Comparison of ENCODE assay signal across 7 mouse cellular contexts in the genomic region with DNA sequence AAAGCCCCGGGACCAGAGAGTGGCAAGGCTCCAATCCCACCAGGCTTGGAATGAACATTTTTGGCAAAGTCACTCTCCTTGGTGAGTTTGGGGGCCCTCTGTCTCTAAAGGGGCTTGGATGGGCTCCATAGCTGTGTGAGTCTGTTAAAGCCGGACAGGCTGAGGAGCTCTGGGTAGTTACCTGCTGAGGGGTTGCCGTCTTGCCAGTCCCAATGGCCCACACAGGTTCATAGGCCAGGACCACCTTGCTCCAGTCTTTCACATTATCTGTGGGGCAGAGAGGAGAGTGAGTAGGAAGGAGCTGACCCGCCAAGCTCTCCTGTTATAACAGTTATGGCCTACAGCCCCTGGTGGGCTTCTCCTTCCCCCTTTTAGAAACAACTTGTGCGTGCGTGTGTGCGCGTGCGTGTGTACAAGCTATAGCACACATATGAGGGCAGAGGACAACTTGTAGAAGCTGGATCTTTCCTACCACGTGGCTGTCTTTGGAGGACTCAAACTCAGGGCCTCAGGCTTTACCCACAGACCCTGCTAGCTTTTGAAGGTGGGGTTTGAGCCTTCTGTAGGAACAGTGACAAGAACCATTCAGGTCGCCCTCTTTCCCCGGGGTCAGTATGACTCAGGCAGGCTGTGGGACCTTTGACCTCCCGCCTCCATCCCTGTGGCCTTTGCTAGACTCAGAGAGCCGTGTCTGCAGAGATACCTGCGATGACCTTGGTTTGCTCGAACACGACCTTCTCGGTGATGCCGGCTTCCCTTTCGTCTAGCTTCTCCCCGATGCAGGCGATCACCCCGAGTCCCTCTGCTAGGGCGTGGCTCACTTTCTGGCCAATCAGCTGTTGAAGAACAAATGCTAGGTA. TPM values are rescaled to one million over a fixed set of nuclear protein-coding genes. Genes with fewer than 3 reads are reported as not detected.
DNase-seq lines count a peak whose midpoint lies in the region; ATAC-seq and TF ChIP-seq lines count a peak whose summit lies in the region.

No protein-coding gene starts in this region.

- TF ChIP-seq EP300 in lung, postnatal 0 days (IDR thresholded peaks at IDR 0.05) = no peak

- H3K27me3 ChIP-seq in lung, postnatal 0 days (replicated peaks; ENCODE audit: insufficient read depth, low read length) = no peaks in the 10 kb centered on the region
- H3K27me3 ChIP-seq in forebrain, embryonic 12.5 days = no peaks in the 10 kb centered on the region
- no peaks in the 10 kb centered on the region for H3K27me3 ChIP-seq in neural tube, embryonic 15.5 days (replicated peaks)

- no peak for TF ChIP-seq CTCF in lung, postnatal 0 days (IDR thresholded peaks at IDR 0.05)
- no peak for TF ChIP-seq CTCF in lung, adult 2 months (IDR thresholded peaks at IDR 0.05; ENCODE audit: insufficient read depth, low read length)

- H3K4me1 ChIP-seq in lung, postnatal 0 days (ENCODE audit: insufficient read depth, low read depth, low read length) = peaks cover 10% of the 10 kb centered on the region; the same call in 1 of the 2 replicates
- H3K4me1 ChIP-seq in lung, adult 2 months (ENCODE audit: control insufficient read depth, insufficient read depth, low read length) = peaks cover 16% of the 10 kb centered on the region
- H3K4me1 ChIP-seq in forebrain, embryonic 12.5 days = peaks cover 60% of the 10 kb centered on the region
- peaks cover 57% of the 10 kb centered on the region for H3K4me1 ChIP-seq in neural tube, embryonic 15.5 days

- no peaks in the 10 kb centered on the region for H3K9me3 ChIP-seq in lung, postnatal 0 days (ENCODE audit: low read length)
- no peaks in the 10 kb centered on the region for H3K9me3 ChIP-seq in forebrain, embryonic 12.5 days
- no peaks in the 10 kb centered on the region for H3K9me3 ChIP-seq in neural tube, embryonic 15.5 days (replicated peaks)

- 72% methylated on average over 24 of the region's 24 CpGs for WGBS in lung, postnatal 0 days
- 79% methylated on average over 24 of the region's 24 CpGs for WGBS in lung, adult 2 months
- WGBS in forebrain, embryonic 12.5 days = 85% methylated on average over 24 of the region's 24 CpGs
- 88% methylated on average over 24 of the region's 24 CpGs for WGBS in neural tube, embryonic 15.5 days

- H3K4me3 ChIP-seq in lung, postnatal 0 days (ENCODE audit: low read depth, low read length) = no peak overlapping the region
- no peak overlapping the region for H3K4me3 ChIP-seq in lung, adult 2 months (replicated peaks; ENCODE audit: extremely low read depth, low read depth, low read length)
- peak overlapping the region; percentile 73 for H3K4me3 ChIP-seq in forebrain, embryonic 12.5 days (replicated peaks)
- peak overlapping the region; percentile 61 for H3K4me3 ChIP-seq in neural tube, embryonic 15.5 days (replicated peaks)

- DNase-seq in lung, postnatal 0 days (ENCODE audit: low spot score) = no peak
- DNase-seq in lung, adult 2 months = no peak
- DNase-seq in kidney, postnatal 25 days = peak; percentile 42 to 62
- DNase-seq in frontal cortex, postnatal 25 days (ENCODE audit: low spot score in 2 of 2) = no peak
- DNase-seq in frontal cortex, postnatal 10 days (ENCODE audit: low spot score in 2 of 2) = no peak

- peak overlapping the region; percentile 84; the same call in 1 of the 2 replicates for H3K4me2 ChIP-seq in lung, postnatal 0 days (replicated peaks; ENCODE audit: low read depth, low read length)
- peak overlapping the region; percentile 88 for H3K4me2 ChIP-seq in forebrain, embryonic 12.5 days
- H3K4me2 ChIP-seq in neural tube, embryonic 15.5 days = peak overlapping the region; percentile 79

- no peak for TF ChIP-seq POLR2A in lung, adult 2 months (IDR thresholded peaks at IDR 0.05; ENCODE audit: borderline replicate concordance, extremely low read depth, low read depth, low read length)

- no peak overlapping the region for H3K9ac ChIP-seq in lung, postnatal 0 days (replicated peaks; ENCODE audit: low read depth)
- peak overlapping the region; percentile 83 for H3K9ac ChIP-seq in forebrain, embryonic 12.5 days
- H3K9ac ChIP-seq in neural tube, embryonic 15.5 days (replicated peaks) = no peak overlapping the region; the same call in 1 of the 2 replicates

- no peak overlapping the region for H3K27ac ChIP-seq in lung, postnatal 0 days (ENCODE audit: low read length)
- H3K27ac ChIP-seq in forebrain, embryonic 12.5 days = 0 out of 2 replicates have a peak overlapping the region, but pooled peaks have one; percentile 88
- no peak overlapping the region for H3K27ac ChIP-seq in neural tube, embryonic 15.5 days (replicated peaks)

- H3K36me3 ChIP-seq in lung, postnatal 0 days (ENCODE audit: insufficient read depth, low read length) = no peaks in the 10 kb centered on the region
- H3K36me3 ChIP-seq in forebrain, embryonic 12.5 days (replicated peaks) = peaks cover 44% of the 10 kb centered on the region
- H3K36me3 ChIP-seq in neural tube, embryonic 15.5 days = peaks cover 28% of the 10 kb centered on the region

- ATAC-seq in lung, postnatal 0 days = no peak
- ATAC-seq in forebrain, embryonic 12.5 days (ENCODE audit: low FRiP score) = no peak
- ATAC-seq in neural tube, embryonic 15.5 days (ENCODE audit: low FRiP score) = no peak

RNA-seq across cellular contexts. Expression of a gene that starts 2.2 kb away (rescaled TPM):
- 186 and 187 TPM in 2 replicates for polyA plus RNA-seq in lung, postnatal 0 days (2015; fragmentation: Nextera tagmentation; extraction: Ambion mirVana)
- 117 and 218 TPM in 2 replicates for polyA plus RNA-seq in lung, adult 2 months (2012; rRNA removed)
- polyA plus RNA-seq in forebrain, embryonic 12.5 days (2016; fragmentation: Nextera tagmentation; extraction: Ambion mirVana) = 559 and 592 TPM in 2 replicates
- 481 and 545 TPM in 2 replicates for polyA plus RNA-seq in neural tube, embryonic 15.5 days (2015; fragmentation: Nextera tagmentation; extraction: Ambion mirVana)

RNA-seq across cellular contexts. Expression of a gene that starts 3.5 kb away (rescaled TPM):
- polyA plus RNA-seq in lung, postnatal 0 days (2015; fragmentation: Nextera tagmentation; extraction: Ambion mirVana) = 27.6 and 33.7 TPM in 2 replicates
- 20.2 and 22.4 TPM in 2 replicates for polyA plus RNA-seq in lung, adult 2 months (2012; rRNA removed)
- polyA plus RNA-seq in forebrain, embryonic 12.5 days (2016; fragmentation: Nextera tagmentation; extraction: Ambion mirVana) = 4.5 and 7.7 TPM in 2 replicates
- polyA plus RNA-seq in neural tube, embryonic 15.5 days (2015; fragmentation: Nextera tagmentation; extraction: Ambion mirVana) = 7.9 and 9.2 TPM in 2 replicates

RNA-seq across cellular contexts. Expression of a gene that starts 17.4 kb away (rescaled TPM):
- 53.6 and 54.3 TPM in 2 replicates for polyA plus RNA-seq in lung, postnatal 0 days (2015; fragmentation: Nextera tagmentation; extraction: Ambion mirVana)
- 58.1 and 73.2 TPM in 2 replicates for polyA plus RNA-seq in lung, adult 2 months (2012; rRNA removed)
- 199 and 221 TPM in 2 replicates for polyA plus RNA-seq in forebrain, embryonic 12.5 days (2016; fragmentation: Nextera tagmentation; extraction: Ambion mirVana)
- polyA plus RNA-seq in neural tube, embryonic 15.5 days (2015; fragmentation: Nextera tagmentation; extraction: Ambion mirVana) = 190 and 199 TPM in 2 replicates

RNA-seq across cellular contexts. Expression of a gene that starts 17.4 kb away (rescaled TPM):
- 8.2 and 11.8 TPM in 2 replicates for polyA plus RNA-seq in lung, postnatal 0 days (2015; fragmentation: Nextera tagmentation; extraction: Ambion mirVana)
- 3.5 and 6.7 TPM in 2 replicates for polyA plus RNA-seq in lung, adult 2 months (2012; rRNA removed)
- polyA plus RNA-seq in forebrain, embryonic 12.5 days (2016; fragmentation: Nextera tagmentation; extraction: Ambion mirVana) = 233 and 244 TPM in 2 replicates
- 23.7 and 52.8 TPM in 2 replicates for polyA plus RNA-seq in neural tube, embryonic 15.5 days (2015; fragmentation: Nextera tagmentation; extraction: Ambion mirVana)

RNA-seq across cellular contexts. Expression of a gene that starts 28.1 kb away (rescaled TPM):
- 0.24 and 0.26 TPM in 2 replicates for polyA plus RNA-seq in lung, postnatal 0 days (2015; fragmentation: Nextera tagmentation; extraction: Ambion mirVana)
- 0.31 and 0.36 TPM in 2 replicates for polyA plus RNA-seq in lung, adult 2 months (2012; rRNA removed)
- 0.67 and 1.1 TPM in 2 replicates for polyA plus RNA-seq in forebrain, embryonic 12.5 days (2016; fragmentation: Nextera tagmentation; extraction: Ambion mirVana)
- 0.69 and 0.70 TPM in 2 replicates for polyA plus RNA-seq in neural tube, embryonic 15.5 days (2015; fragmentation: Nextera tagmentation; extraction: Ambion mirVana)

Comparison
In these comparisons a context has a peak if more than half of its experiments do, and no peak if none do; other contexts are left out.
1. DNase-seq: peak in kidney, postnatal 25 days (2 of 2); none in lung, postnatal 0 days (single experiment), lung, adult 2 months (single experiment), frontal cortex, postnatal 25 days (0 of 2) and frontal cortex, postnatal 10 days (0 of 2).
2. H3K4me3 ChIP-seq: peak in forebrain, embryonic 12.5 days (single experiment) and neural tube, embryonic 15.5 days (single experiment); none in lung, postnatal 0 days (single experiment) and lung, adult 2 months (single experiment).
3. Peak in every context shown above with its lines, with median percentiles within 50 percentile points of each other: H3K4me2 ChIP-seq.